Mouse (Mus musculus): ENCODE data around the gene Hoxa7.

The Hoxa7 gene

GRCm38 (mm10) chr6:52215771-52216535 is 5.7 kb downstream of the Hoxa7 start:
- in situ Hi-C loops (cut with MboI, MseI): loop anchor here (5.0 kb wide), 1 partner anchor 36 kb away; no protein-coding TSS in a partner anchor

- in situ Hi-C loops (cut with MboI, MseI): loop anchor here (5.0 kb wide), 1 partner anchor 37 kb away; no protein-coding TSS in a partner anchor
Observed at GRCm38 (mm10) chr6:52215070-52215469, 6.6 kb downstream of the Hoxa7 start.

GRCm38 (mm10) chr6:52214271-52214670 is 7.4 kb downstream of the Hoxa7 start:
- in situ Hi-C loops (cut with MboI, MseI): loop anchor here (5.0 kb wide), 1 partner anchor 197 kb away; no protein-coding TSS in a partner anchor

GRCm38 (mm10) chr6:52213119-52213986 is 8.3 kb downstream of the Hoxa7 start, which contains the start of the genes Hoxa3 and Gm28308:
Hoxa3 (minus strand) TSS chr6:52213336.
Gm28308 (minus strand) TSS chr6:52213339.
- in situ Hi-C loops (cut with MboI, MseI): loop anchor here (5.0 kb wide), 1 partner anchor 196 kb away; no protein-coding TSS in a partner anchor

GRCm38 (mm10) chr6:52212556-52213118 is 9.0 kb downstream of the Hoxa7 start:
- in situ Hi-C loops (cut with MboI, MseI): loop anchor here (5.0 kb wide), 1 partner anchor 195 kb away; no protein-coding TSS in a partner anchor

GRCm38 (mm10) chr6:52211961-52212360 is 9.7 kb downstream of the Hoxa7 start:
- in situ Hi-C loops (cut with MboI, MseI): loop anchor here (5.0 kb wide), 1 partner anchor 195 kb away; no protein-coding TSS in a partner anchor

- in situ Hi-C loops (cut with MboI, MseI): loop anchor here (5.0 kb wide), 1 partner anchor 194 kb away; no protein-coding TSS in a partner anchor
Observed at GRCm38 (mm10) chr6:52211170-52211935, 10.3 kb downstream of the Hoxa7 start.

GRCm38 (mm10) chr6:52209685-52210046 is 12.0 kb downstream of the Hoxa7 start:
- in situ Hi-C loops (cut with MboI, MseI): loop anchor here (5.0 kb wide), 1 partner anchor 192 kb away; no protein-coding TSS in a partner anchor

GRCm38 (mm10) chr6:52208868-52209684 is 12.6 kb downstream of the Hoxa7 start:
- in situ Hi-C loops (cut with MboI, MseI): no loop called here

GRCm38 (mm10) chr6:52208072-52208867 is 13.4 kb downstream of the Hoxa7 start, which contains the start of gene Hoxa6:
Hoxa6 (minus strand) TSS chr6:52208722.
- in situ Hi-C loops (cut with MboI, MseI): no loop called here

GRCm38 (mm10) chr6:52207684-52207976 is 14.0 kb downstream of the Hoxa7 start:
- in situ Hi-C loops (cut with MboI, MseI): no loop called here

GRCm38 (mm10) chr6:52206882-52207683 is 14.6 kb downstream of the Hoxa7 start:
- in situ Hi-C loops (cut with MboI, MseI): no loop called here

GRCm38 (mm10) chr6:52205638-52206621 is 15.7 kb downstream of the Hoxa7 start:
- in situ Hi-C loops (cut with MboI, MseI): no loop called here

- in situ Hi-C loops (cut with MboI, MseI): no loop called here
Observed at GRCm38 (mm10) chr6:52205221-52205620, 16.4 kb downstream of the Hoxa7 start.

GRCm38 (mm10) chr6:52204050-52204752 is 17.5 kb downstream of the Hoxa7 start, which contains the start of gene Hoxa5:
Hoxa5 (minus strand) TSS chr6:52204587.
- in situ Hi-C loops (cut with MboI, MseI): no loop called here

GRCm38 (mm10) chr6:52203371-52204049 is 18.1 kb downstream of the Hoxa7 start:
- in situ Hi-C loops (cut with MboI, MseI): no loop called here
